Mouse (Mus musculus): ENCODE measurements at regions not wholly inside any gene's neighbourhood (a gene's known extent, or its start where the extent isn't known, plus 50 kb on each side); places are given as distances from the start of the nearest gene placed in this dataset.

DNA sequence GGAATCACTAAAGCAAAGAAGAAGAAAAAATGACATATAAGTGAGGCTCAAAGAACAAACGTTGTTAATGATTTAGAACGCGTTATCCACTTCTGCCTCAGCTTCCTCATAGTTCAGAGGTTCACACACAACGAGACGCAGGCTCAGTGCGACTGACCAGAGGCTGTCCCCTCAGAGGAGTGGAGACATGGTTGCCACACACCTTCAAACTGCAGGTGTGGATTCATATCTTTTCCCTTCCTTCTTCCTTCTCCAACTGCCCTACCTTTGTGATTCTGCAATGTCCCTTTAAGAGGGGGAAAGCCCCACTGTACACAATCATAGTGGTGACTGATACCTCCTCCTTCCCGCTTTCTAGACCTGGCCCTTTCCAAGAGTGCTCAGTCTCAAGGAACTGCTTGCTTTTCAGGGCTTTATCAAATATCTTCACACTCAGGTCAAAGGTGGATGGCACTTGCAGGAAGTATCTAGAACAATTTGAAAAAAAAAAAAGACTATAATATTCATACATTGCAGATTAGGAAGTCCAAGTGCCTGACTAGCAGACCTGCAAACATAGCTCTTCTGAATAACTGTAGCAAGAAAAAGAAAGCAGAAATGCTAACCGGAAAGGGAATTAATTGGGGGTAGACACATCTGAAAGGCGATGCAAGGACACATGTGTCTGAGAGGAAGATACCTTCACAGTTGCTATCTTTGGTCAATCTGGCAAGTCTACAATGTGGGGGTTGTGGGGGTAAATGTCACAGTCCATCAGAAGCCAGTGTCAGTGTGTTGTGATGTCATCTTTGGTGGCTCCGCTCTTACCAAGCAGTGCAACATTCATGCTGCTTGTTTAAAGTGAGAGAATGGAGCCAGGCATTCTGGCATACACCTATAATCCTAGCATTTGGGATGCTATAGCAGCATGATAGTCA, 84.2 kb upstream of the Tnfaip3 start:
- TF ChIP-seq CTCF (IDR thresholded peaks at IDR 0.05; ENCODE audit: low read depth) (no peak), EP300 (IDR thresholded peaks at IDR 0.05; ENCODE audit: low read depth) (no peak)

All from liver, postnatal 0 days (tissue).